Mouse (Mus musculus): ENCODE measurements around the gene Orai3.
A peak's percentile ranks its signal among the peaks of the same experiment; 100 is the strongest.

GRCm38 (mm10) chr7:127768997-127769593 lies 520 bp upstream of the Orai3 start:
- TF ChIP-seq EP300 (IDR thresholded peaks at IDR 0.05; ENCODE audit: insufficient read depth, low read depth, low read length) (peak; percentile 72), CTCF (IDR thresholded peaks at IDR 0.05) (no peak)

Data from heart, adult 2 months (tissue).